Mouse (Mus musculus): ENCODE data around the gene Eif2s2.
A peak's percentile ranks its signal among the peaks of the same experiment; 100 is the strongest.
"Not testable (repeated sequence)": the region's sequence is repeated elsewhere in the genome, so short reads cannot be mapped to it uniquely, and the experiment has no call there.

Eif2s2 gene

DNA sequence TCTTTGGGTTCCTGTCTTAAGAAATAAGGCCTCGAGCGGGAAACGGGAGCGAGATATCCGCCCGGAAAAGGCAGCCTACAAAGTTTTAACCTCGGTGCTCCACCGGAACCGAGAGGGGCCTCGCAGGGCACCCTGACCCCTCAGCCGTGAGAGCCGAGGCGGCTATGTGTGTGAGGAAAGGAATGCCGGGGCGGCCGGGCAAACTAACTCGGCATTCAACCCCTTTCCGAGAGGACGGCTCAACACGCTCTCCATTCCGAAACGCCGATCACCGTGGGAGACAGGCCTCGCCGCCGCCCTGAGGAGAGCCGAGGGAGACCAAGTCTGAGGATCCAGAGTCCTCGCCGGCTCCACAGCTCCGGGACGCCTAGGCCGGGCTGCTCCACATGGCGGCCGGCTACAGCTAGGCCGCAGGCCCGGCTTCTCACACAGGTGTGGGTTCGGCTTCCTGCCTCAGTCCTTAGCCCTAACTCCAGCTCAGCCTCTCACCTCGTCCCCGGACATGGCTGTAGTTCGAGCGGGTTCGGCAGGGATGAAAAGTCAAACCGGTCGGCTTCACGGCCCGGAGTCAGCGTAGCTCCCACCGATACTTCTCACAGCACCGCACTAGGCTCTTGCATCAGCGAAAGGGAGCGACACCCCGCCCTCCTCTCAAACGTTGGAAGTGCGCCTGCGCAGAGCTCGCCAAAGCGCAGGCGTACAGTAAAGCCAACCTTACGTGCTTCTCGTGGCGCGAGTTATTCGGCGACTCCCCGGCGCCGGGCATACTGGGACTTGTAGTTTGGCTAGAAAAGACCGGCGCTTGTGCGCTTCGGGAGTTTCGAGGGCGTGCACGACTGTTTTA is at the start of gene Eif2s2:
Eif2s2 (minus strand) TSS at position 735 of the 844 bp plus-strand sequence.
- DNase-seq = peak; percentile 95

- no peak for DNase-seq
These were observed 49.2 kb upstream of the Eif2s2 start for GRCm38 (mm10) chr2:154941952-154942351.

GRCm38 (mm10) chr2:154937547-154938390 is 45.0 kb upstream of the Eif2s2 start:
- DNase-seq = no peak

DNA sequence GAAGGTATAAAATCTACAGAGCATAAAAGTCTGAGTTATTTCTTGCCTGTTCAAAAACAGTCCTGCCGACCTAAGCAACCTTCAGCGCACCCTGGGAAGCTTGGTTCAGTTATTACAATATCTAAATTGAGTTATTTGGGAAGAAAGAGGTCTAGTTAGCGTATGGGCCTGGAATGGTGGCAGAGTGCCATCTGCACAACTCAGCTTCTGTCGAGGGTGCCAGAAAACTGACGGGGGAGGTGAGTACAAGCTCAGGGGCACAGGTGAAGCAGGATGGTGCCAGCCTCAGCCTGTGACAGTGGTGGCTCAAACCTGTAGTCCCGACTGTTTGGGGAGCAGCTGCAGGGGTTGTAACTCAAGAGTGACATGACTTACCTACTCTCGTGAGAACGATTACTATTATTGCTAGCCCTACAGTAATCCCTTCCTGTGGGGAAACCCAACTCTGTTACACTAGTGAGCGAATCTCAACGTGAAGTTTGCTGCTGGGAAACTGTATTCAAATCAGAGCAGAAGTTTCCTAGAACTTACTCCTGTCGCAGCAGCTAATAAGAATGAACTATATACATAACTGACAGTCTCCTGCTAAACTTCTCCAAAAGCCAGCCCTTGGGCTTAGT is 43.9 kb upstream of the Eif2s2 start:
- DNase-seq = no peak

DNA sequence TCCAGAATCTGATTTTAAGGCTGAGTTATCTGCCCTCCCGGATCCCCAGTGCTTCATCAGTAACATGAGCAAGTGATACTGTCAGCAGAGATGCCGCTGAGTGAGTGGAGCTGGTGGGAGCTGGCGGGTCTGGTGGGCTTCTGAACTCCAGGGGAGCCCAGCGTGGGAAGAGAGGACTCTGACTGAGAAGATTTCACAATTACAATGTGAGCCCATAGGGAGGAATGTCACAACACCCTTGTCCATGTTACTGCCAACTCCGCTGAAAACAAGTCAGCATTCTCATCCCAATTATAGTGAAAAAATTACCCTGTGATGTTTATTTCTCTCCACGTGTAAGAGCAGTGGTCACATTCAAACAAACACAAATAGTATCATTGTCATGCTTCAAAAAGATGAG is 43.4 kb upstream of the Eif2s2 start:
- DNase-seq = no peak

GRCm38 (mm10) chr2:154933884-154934283 is 41.1 kb upstream of the Eif2s2 start:
- DNase-seq = peak; percentile 6

- no peak for DNase-seq
These were observed 35.6 kb upstream of the Eif2s2 start for GRCm38 (mm10) chr2:154928298-154928697.

DNA sequence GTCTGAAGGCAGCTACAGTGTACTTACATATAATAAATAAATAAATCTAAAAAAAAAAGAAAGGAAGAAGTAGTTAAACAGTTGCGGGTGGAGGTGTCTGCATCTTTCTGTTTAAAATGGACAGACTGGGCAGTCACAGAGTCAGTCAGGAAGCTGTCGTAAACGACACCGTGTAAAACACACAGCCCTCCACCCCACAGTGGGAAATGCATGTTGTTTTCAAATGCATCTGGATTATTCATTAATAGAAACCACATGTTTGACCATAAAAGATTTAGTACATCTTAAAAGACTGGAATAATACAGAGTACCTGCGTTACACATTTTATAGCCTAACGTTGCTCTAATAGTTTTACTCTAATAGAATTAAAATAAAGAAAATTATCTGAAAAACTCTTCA is 34.1 kb upstream of the Eif2s2 start:
- no peak for DNase-seq

GRCm38 (mm10) chr2:154925411-154926031 is 32.8 kb upstream of the Eif2s2 start:
- no peak for DNase-seq

DNA sequence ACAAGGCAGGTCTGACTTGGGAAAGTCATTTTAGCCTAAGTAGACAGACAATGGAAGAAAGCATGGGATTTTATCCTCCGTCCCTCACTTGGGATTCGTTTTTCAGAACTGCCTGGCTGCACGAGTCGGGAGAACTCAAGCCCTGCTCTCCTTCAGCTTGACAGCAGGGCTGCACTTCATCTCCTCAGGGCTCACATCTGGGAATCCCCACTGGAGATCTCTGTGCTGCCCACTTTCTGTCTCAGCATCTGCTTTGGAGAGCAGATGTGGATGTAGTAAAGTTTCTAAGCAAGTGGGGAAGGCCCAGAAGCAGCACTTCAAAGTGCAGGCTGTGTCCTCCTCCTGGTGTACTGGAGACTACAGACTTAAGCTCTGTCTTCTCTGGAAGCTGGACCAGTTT is 29.4 kb upstream of the Eif2s2 start:
- DNase-seq = not testable (repeated sequence)

GRCm38 (mm10) chr2:154920896-154921295 is 28.2 kb upstream of the Eif2s2 start:
- no peak for DNase-seq

DNA sequence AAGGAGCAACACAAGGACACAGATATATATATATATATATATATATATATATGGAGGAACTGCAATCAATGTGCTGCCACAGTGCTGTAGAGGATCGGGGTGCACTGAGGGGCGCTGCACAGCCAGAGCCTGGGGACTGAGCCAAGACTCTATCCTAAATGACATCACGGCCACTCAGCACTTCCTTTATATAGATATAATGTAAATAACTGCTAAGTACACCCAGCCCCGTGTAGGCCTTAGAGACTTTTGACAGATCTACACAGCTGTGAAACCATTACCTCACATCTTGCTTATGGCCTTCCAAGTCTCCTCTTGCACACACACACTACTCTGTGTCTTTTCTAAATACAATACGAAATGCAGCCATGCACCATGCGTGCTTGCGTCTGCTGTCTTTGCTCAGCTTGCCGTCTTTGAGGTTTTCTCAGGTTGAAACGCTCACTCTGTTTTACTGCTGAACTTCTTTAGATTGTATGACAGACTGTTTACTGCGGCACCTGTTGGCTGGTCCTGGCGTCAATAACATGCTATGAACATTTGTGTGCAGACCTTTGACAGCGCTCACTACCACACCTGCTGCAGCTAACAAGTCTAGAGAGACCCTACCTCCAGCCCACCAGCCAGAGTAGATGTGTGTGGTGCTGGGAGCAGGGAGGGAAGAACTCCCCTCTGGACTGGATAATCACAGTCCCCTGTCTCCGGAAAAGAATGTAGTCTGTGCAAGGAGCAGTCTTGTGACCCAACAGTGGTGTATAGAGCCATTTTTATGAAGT is 25.3 kb upstream of the Eif2s2 start:
- no peak for DNase-seq

DNA sequence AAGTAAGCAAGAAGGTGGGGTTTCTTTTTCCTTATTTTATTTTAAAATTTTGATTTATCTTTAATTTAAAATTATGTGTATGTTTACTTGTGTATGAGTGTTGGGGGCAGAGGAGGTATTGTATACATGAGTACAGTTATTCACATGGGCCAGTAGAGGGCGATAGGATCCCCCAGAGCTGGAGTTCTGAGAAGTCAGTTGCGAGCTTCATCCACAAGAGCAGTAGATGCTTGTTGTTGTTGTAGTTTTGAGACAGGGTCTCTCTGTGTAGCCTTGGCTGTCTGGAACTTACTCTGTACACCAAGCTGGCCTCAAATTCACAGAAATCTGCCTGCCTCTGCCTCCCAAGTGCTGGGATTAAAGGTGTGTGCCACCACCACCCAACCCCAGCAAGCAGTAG is 23.8 kb upstream of the Eif2s2 start:
- peak; percentile 30 for DNase-seq

- DNase-seq = no peak
These were observed 23.3 kb upstream of the Eif2s2 start for GRCm38 (mm10) chr2:154915922-154916541.

- peak; percentile 5 for DNase-seq
These were observed 17.1 kb upstream of the Eif2s2 start for GRCm38 (mm10) chr2:154909789-154910188.

GRCm38 (mm10) chr2:154908223-154908622 is 15.5 kb upstream of the Eif2s2 start:
- not testable (repeated sequence) for DNase-seq

GRCm38 (mm10) chr2:154905796-154906195 is 13.1 kb upstream of the Eif2s2 start:
- no peak for DNase-seq

GRCm38 (mm10) chr2:154902111-154902510 is 9.4 kb upstream of the Eif2s2 start:
- no peak for DNase-seq

GRCm38 (mm10) chr2:154899412-154899811 is 6.7 kb upstream of the Eif2s2 start:
- DNase-seq = not testable (repeated sequence)

- DNase-seq = not testable (repeated sequence)
These were observed 6.3 kb upstream of the Eif2s2 start for GRCm38 (mm10) chr2:154899004-154899403.

DNA sequence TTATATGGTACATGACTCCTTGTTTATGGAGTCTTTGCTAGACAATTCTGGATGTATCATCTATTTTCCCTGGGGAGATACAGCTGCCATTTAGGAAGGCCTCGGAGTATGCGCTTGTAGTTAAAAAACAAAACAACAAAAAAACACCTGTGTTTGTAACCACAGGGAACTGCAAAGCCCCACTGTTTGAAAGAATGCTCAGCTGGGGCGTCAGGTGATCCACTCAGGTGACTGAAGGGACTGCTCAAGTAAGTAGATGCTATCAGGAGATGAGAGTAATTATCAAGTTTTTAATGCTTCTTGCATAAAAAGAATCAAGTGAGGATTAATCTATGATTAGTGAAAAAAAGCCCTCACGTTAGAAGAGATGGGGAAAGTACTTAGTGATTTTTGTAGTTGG is 813 bp upstream of the Eif2s2 start:
- no peak for DNase-seq

- no peak for DNase-seq
These were observed 280 bp upstream of the Eif2s2 start for GRCm38 (mm10) chr2:154893045-154893385.
